Mouse (Mus musculus) limb, embryonic 12.5 days (tissue): Measurements from ENCODE around the gene Agt. TPM values are rescaled to one million over a fixed set of nuclear protein-coding genes. Genes with fewer than 3 reads are reported as not detected.

Experiments
- ATAC-seq: fragments of 200-750 bp; cut with Nextera tagmentation; 2 replicates; pipeline ENCODE4 v1.8.0; 2017; ENCODE audit warnings: low read depth, moderate TSS enrichment; ENCODE audit not compliant: insufficient number of reproducible peaks, insufficient read depth, low FRiP score, low TSS enrichment
- H3K27ac ChIP-seq: fragments of 300-500 bp; sonication (generic); 2 replicates; pipeline ENCODE4 v1.5.1; 2016; ENCODE audit warnings: mild to moderate bottlenecking, moderate library complexity
- H3K27me3 ChIP-seq: fragments of 300-500 bp; sonication (generic); 2 replicates; pipeline ENCODE4 v1.6.1; 2016; ENCODE audit warnings: mild to moderate bottlenecking, moderate library complexity
- H3K36me3 ChIP-seq: fragments of 300-500 bp; sonication (generic); 2 replicates; pipeline ENCODE4 v1.6.1; 2016; ENCODE audit warnings: mild to moderate bottlenecking, moderate library complexity
- H3K4me1 ChIP-seq: fragments of 300-500 bp; sonication (generic); replicated peaks from 2 replicates; pipeline ENCODE4 v1.6.1; 2016
- H3K4me2 ChIP-seq: fragments of 300-500 bp; sonication (generic); 2 replicates; pipeline ENCODE4 v1.6.1; 2016; ENCODE audit warnings: mild to moderate bottlenecking, moderate library complexity
- H3K4me3 ChIP-seq: fragments of 300-500 bp; sonication (generic); replicated peaks from 2 replicates; pipeline ENCODE4 v1.5.1; 2016; ENCODE audit warnings: mild to moderate bottlenecking
- H3K9ac ChIP-seq: fragments of 300-500 bp; sonication (generic); replicated peaks from 2 replicates; pipeline ENCODE4 v1.6.1; 2016; ENCODE audit warnings: mild to moderate bottlenecking, moderate library complexity
- H3K9me3 ChIP-seq: fragments of 300-500 bp; sonication (generic); 2 replicates; pipeline ENCODE4 v1.6.1; 2016; ENCODE audit warnings: mild to moderate bottlenecking, moderate library complexity
- WGBS: fragments of 180-500 bp; shearing (Covaris S2); methylation state at CpG from one replicate; pipeline ENCODE4 v1.1.7; 2016; 5-methylcytosine and 5-hydroxymethylcytosine counted together
- polyA plus RNA-seq: library from polyadenylated mRNA; unstranded; fragments of >200 nt; fragmentation: Nextera tagmentation; extraction: Ambion mirVana; gene quantifications from 2 replicates; pipeline ENCODE4 v1.2.1, GENCODE M21; 2016

Agt gene
- polyA plus RNA-seq, 1 experiment from 2014 or later = not detected

GRCm38 (mm10) chr8:124530076-124530475 is 39.4 kb downstream of the Agt start:
- Histone ChIP-seq H3K9me3 (no peaks in the 10 kb centered on the region), H3K27me3 (no peaks in the 10 kb centered on the region), H3K4me2 (no peak overlapping the region), H3K27ac (no peak overlapping the region), H3K4me1 (no peaks in the 10 kb centered on the region), H3K4me3 (no peak overlapping the region), H3K36me3 (peaks cover 94% of the 10 kb centered on the region), H3K9ac (no peak overlapping the region)
- no peak for ATAC-seq
- WGBS = 91% methylated on average over 14 of the region's 14 CpGs

GRCm38 (mm10) chr8:124526261-124526660 is 43.2 kb downstream of the Agt start:
- Histone ChIP-seq H3K4me1 (peaks cover 9% of the 10 kb centered on the region), H3K4me2 (no peak overlapping the region), H3K36me3 (peaks cover 66% of the 10 kb centered on the region), H3K9me3 (no peaks in the 10 kb centered on the region), H3K4me3 (no peak overlapping the region), H3K9ac (no peak overlapping the region), H3K27me3 (no peaks in the 10 kb centered on the region), H3K27ac (no peak overlapping the region)
- 90% methylated on average over 11 of the region's 11 CpGs for WGBS
- ATAC-seq = no peak

- WGBS = 88% methylated on average over 6 of the region's 6 CpGs
- H3K27me3 ChIP-seq = peaks cover 10% of the 10 kb centered on the region
- H3K27ac ChIP-seq = no peak overlapping the region
- ATAC-seq = no peak
- peak overlapping the region; percentile 91 for H3K4me3 ChIP-seq
- peak overlapping the region; percentile 91 for H3K4me2 ChIP-seq
- peak overlapping the region; percentile 83; the same call in 1 of the 2 replicates for H3K9ac ChIP-seq
- peaks cover 26% of the 10 kb centered on the region for H3K36me3 ChIP-seq
- peaks cover 10% of the 10 kb centered on the region for H3K4me1 ChIP-seq
- no peaks in the 10 kb centered on the region for H3K9me3 ChIP-seq
These were observed 47.6 kb downstream of the Agt start for GRCm38 (mm10) chr8:124521946-124522345.

GRCm38 (mm10) chr8:124520249-124521080 is 49.0 kb downstream of the Agt start, which contains the start of gene Cog2:
Gene Cog2, plus strand, starts transcription at chr8:124520767.
- H3K9me3 ChIP-seq = no peaks in the 10 kb centered on the region
- H3K9ac ChIP-seq = peak within 1 kb of the TSS; percentile 83
- H3K4me1 ChIP-seq = peaks cover 10% of the 10 kb centered on the region
- WGBS = 10% methylated on average over 50 of the region's 50 CpGs
- ATAC-seq = peak; percentile 97
- H3K36me3 ChIP-seq = peaks cover 11% of the 10 kb centered on the region
- H3K27me3 ChIP-seq = peaks cover 11% of the 10 kb centered on the region
- H3K27ac ChIP-seq = no peak within 1 kb of the TSS
- H3K4me2 ChIP-seq = peak within 1 kb of the TSS; percentile 91
- peak within 1 kb of the TSS; percentile 91 for H3K4me3 ChIP-seq

GRCm38 (mm10) chr8:124517142-124517541 is 52.4 kb downstream of the Agt start:
- H3K27ac ChIP-seq = no peak overlapping the region
- no peak overlapping the region for H3K4me2 ChIP-seq
- H3K36me3 ChIP-seq = no peaks in the 10 kb centered on the region
- H3K4me3 ChIP-seq = no peak overlapping the region
- 71% methylated on average over 6 of the region's 6 CpGs for WGBS
- peaks cover 10% of the 10 kb centered on the region for H3K4me1 ChIP-seq
- peaks cover 11% of the 10 kb centered on the region for H3K27me3 ChIP-seq
- no peak overlapping the region for H3K9ac ChIP-seq
- no peak for ATAC-seq
- H3K9me3 ChIP-seq = no peaks in the 10 kb centered on the region

GRCm38 (mm10) chr8:124516525-124516924 is 53.0 kb downstream of the Agt start:
- Histone ChIP-seq H3K27me3 (peaks cover 11% of the 10 kb centered on the region), H3K9ac (no peak overlapping the region), H3K9me3 (no peaks in the 10 kb centered on the region), H3K4me3 (no peak overlapping the region), H3K27ac (no peak overlapping the region), H3K4me1 (peaks cover 4% of the 10 kb centered on the region), H3K4me2 (no peak overlapping the region), H3K36me3 (no peaks in the 10 kb centered on the region)
- WGBS = 71% methylated on average over 6 of the region's 6 CpGs
- no peak for ATAC-seq

- H3K9ac ChIP-seq = no peak overlapping the region
- no peaks in the 10 kb centered on the region for H3K36me3 ChIP-seq
- H3K27me3 ChIP-seq = peaks cover 11% of the 10 kb centered on the region
- no peaks in the 10 kb centered on the region for H3K9me3 ChIP-seq
- no peak overlapping the region for H3K4me2 ChIP-seq
- 66% methylated on average over 3 of the region's 3 CpGs for WGBS
- no peaks in the 10 kb centered on the region for H3K4me1 ChIP-seq
- no peak overlapping the region for H3K4me3 ChIP-seq
- H3K27ac ChIP-seq = no peak overlapping the region
- ATAC-seq = no peak
These were observed 53.5 kb downstream of the Agt start for GRCm38 (mm10) chr8:124516039-124516438.

- Histone ChIP-seq H3K36me3 (no peaks in the 10 kb centered on the region), H3K27ac (no peak overlapping the region), H3K9ac (no peak overlapping the region), H3K9me3 (no peaks in the 10 kb centered on the region), H3K27me3 (no peaks in the 10 kb centered on the region; the same call in 1 of the 2 replicates), H3K4me2 (no peak overlapping the region), H3K4me1 (no peaks in the 10 kb centered on the region), H3K4me3 (no peak overlapping the region)
- 78% methylated on average over 3 of the region's 3 CpGs for WGBS
- ATAC-seq = no peak
These were observed 60.4 kb downstream of the Agt start for GRCm38 (mm10) chr8:124509156-124509555.

- WGBS = 79% methylated on average over 6 of the region's 6 CpGs
- H3K9me3 ChIP-seq = 0 out of 2 replicates have a peak, but pooled peaks cover 6% of the 10 kb centered on the region
- H3K4me3 ChIP-seq = no peak overlapping the region
- no peak overlapping the region for H3K9ac ChIP-seq
- no peak overlapping the region for H3K27ac ChIP-seq
- no peaks in the 10 kb centered on the region; the same call in 1 of the 2 replicates for H3K27me3 ChIP-seq
- H3K4me1 ChIP-seq = no peaks in the 10 kb centered on the region
- ATAC-seq = no peak
- no peaks in the 10 kb centered on the region for H3K36me3 ChIP-seq
- H3K4me2 ChIP-seq = no peak overlapping the region
These were observed 61.2 kb downstream of the Agt start for GRCm38 (mm10) chr8:124508321-124508695.

- Histone ChIP-seq H3K9me3 (0 out of 2 replicates have a peak, but pooled peaks cover 7% of the 10 kb centered on the region), H3K4me3 (no peak overlapping the region), H3K27me3 (no peaks in the 10 kb centered on the region; the same call in 1 of the 2 replicates), H3K27ac (no peak overlapping the region), H3K9ac (no peak overlapping the region), H3K4me1 (no peaks in the 10 kb centered on the region), H3K4me2 (no peak overlapping the region), H3K36me3 (no peaks in the 10 kb centered on the region)
- 75% methylated on average over 8 of the region's 8 CpGs for WGBS
- no peak for ATAC-seq
These were observed 61.8 kb downstream of the Agt start for GRCm38 (mm10) chr8:124507572-124508320.
